Mouse (Mus musculus) cerebellum, adult 11-12 months (tissue): ENCODE results near the gene Capn2.

Experiments
- DNase-seq: peaks from one replicate; pipeline ENCODE4 v3.0.0; 2022

Gene Capn2

GRCm38 (mm10) chr1:182459436-182459835, 58.0 kb downstream of the Capn2 start:
- no peak for DNase-seq

GRCm38 (mm10) chr1:182458556-182458955, 58.9 kb downstream of the Capn2 start:
- no peak for DNase-seq

- no peak for DNase-seq
Measured at GRCm38 (mm10) chr1:182455080-182455479, 62.3 kb downstream of the Capn2 start.

- DNase-seq: no peak
Measured at GRCm38 (mm10) chr1:182452473-182452872, 64.9 kb downstream of the Capn2 start.

GRCm38 (mm10) chr1:182448276-182449035, 69.0 kb downstream of the Capn2 start:
- DNase-seq: no peak

- DNase-seq: no peak
Measured at GRCm38 (mm10) chr1:182444116-182444515, 73.3 kb downstream of the Capn2 start.

- no peak for DNase-seq
Measured at GRCm38 (mm10) chr1:182441791-182442473, 75.5 kb downstream of the Capn2 start.

- DNase-seq: no peak
Measured at GRCm38 (mm10) chr1:182439546-182440222, 77.7 kb downstream of the Capn2 start.

GRCm38 (mm10) chr1:182436746-182437145, 80.7 kb downstream of the Capn2 start:
- DNase-seq: no peak

GRCm38 (mm10) chr1:182432059-182432458, 85.3 kb downstream of the Capn2 start:
- no peak for DNase-seq

- DNase-seq: no peak
Measured at GRCm38 (mm10) chr1:182430676-182431075, 86.7 kb downstream of the Capn2 start.

- DNase-seq: no peak
Measured at GRCm38 (mm10) chr1:182429826-182430225, 87.6 kb downstream of the Capn2 start.

- DNase-seq: no peak
Measured at GRCm38 (mm10) chr1:182427426-182427825, 90.0 kb downstream of the Capn2 start.

GRCm38 (mm10) chr1:182426444-182426843, 91.0 kb downstream of the Capn2 start:
- no peak for DNase-seq

- peak; percentile 36 for DNase-seq
Measured at GRCm38 (mm10) chr1:182425176-182425575, 92.2 kb downstream of the Capn2 start.

GRCm38 (mm10) chr1:182424274-182424673, 93.1 kb downstream of the Capn2 start:
- no peak for DNase-seq

GRCm38 (mm10) chr1:182419481-182419880, 97.9 kb downstream of the Capn2 start:
- no peak for DNase-seq
